ENCODE assay signal across 28 mouse cellular contexts in genomic region chr10:59552456-59552855, GRCm38 (mm10).
DNase-seq lines count a peak whose midpoint lies in the region; ATAC-seq and TF ChIP-seq lines count a peak whose summit lies in the region.
"Had no signal": no experiment of that assay in that cellular context is flagged by ENCODE, and none has a peak within 500 bp of the region (broad histone marks: within the 10 kb centered on the region; RNA-seq: fewer than 3 reads in every experiment).

No protein-coding gene starts in this region.

- peak; percentile 29 for DNase-seq in forebrain, embryonic 14.5 days (ENCODE audit: low spot score)
- no peak for DNase-seq in midbrain, postnatal 0 days (ENCODE audit: low spot score)
- peak; percentile 62 for DNase-seq in cerebellum, postnatal 10 days
- no peak for DNase-seq in thymus, postnatal 4 days
- DNase-seq: adrenal gland, adult 8-10 months; B cell, adult 2 months; embryo, embryonic 11 days; gastrocnemius, postnatal 10 days; heart, postnatal 36 days; kidney, adult 11 months; kidney, postnatal 25 days; liver, postnatal 0 days; lung, postnatal 36 days; right cerebral cortex, postnatal 4 days; thymus, adult 18-20 months; thymus, postnatal 36 days had no signal

- 0 out of 2 replicates have a peak, but pooled peaks cover under 1% of the 10 kb centered on the region for H3K9me3 ChIP-seq in forebrain, embryonic 14.5 days (replicated peaks; ENCODE audit: control insufficient read depth, low read length)
- H3K9me3 ChIP-seq in forebrain, embryonic 13.5 days (replicated peaks): no peaks in the 10 kb centered on the region
- H3K9me3 ChIP-seq in midbrain, postnatal 0 days (ENCODE audit: low read length): no peaks in the 10 kb centered on the region
- H3K9me3 ChIP-seq in midbrain, embryonic 13.5 days: 0 out of 2 replicates have a peak, but pooled peaks cover 2% of the 10 kb centered on the region
- H3K9me3 ChIP-seq: hindbrain, embryonic 12.5 days had no signal

- H3K27me3 ChIP-seq in forebrain, embryonic 14.5 days (replicated peaks; ENCODE audit: control insufficient read depth, insufficient read depth, low read length): no peaks in the 10 kb centered on the region
- no peaks in the 10 kb centered on the region for H3K27me3 ChIP-seq in forebrain, embryonic 13.5 days
- no peaks in the 10 kb centered on the region for H3K27me3 ChIP-seq in midbrain, postnatal 0 days (ENCODE audit: insufficient read depth, low read length)
- H3K27me3 ChIP-seq in midbrain, embryonic 13.5 days: no peaks in the 10 kb centered on the region
- H3K27me3 ChIP-seq: embryonic facial prominence, embryonic 12.5 days; heart, embryonic 15.5 days; hindbrain, embryonic 12.5 days; liver, embryonic 12.5 days; neural tube, embryonic 13.5 days had no signal

- WGBS in forebrain, embryonic 14.5 days: 51% methylated on average over 1 of the region's 1 CpGs
- 66% methylated on average over 1 of the region's 1 CpGs for WGBS in forebrain, embryonic 13.5 days
- 34% methylated on average over 1 of the region's 1 CpGs for WGBS in midbrain, postnatal 0 days
- WGBS in midbrain, embryonic 13.5 days: 42% methylated on average over 1 of the region's 1 CpGs

- no peak for TF ChIP-seq CTCF in midbrain, postnatal 0 days (IDR thresholded peaks at IDR 0.05)

- no peak overlapping the region for H3K27ac ChIP-seq in forebrain, embryonic 14.5 days (ENCODE audit: low read depth, low read length)
- no peak overlapping the region for H3K27ac ChIP-seq in forebrain, embryonic 13.5 days
- peak overlapping the region; percentile 19; the same call in 1 of the 2 replicates for H3K27ac ChIP-seq in midbrain, postnatal 0 days (ENCODE audit: low read depth, low read length)
- H3K27ac ChIP-seq in midbrain, embryonic 13.5 days: no peak overlapping the region
- H3K27ac ChIP-seq: embryonic facial prominence, embryonic 12.5 days; heart, embryonic 15.5 days; hindbrain, embryonic 12.5 days; liver, embryonic 12.5 days; neural tube, embryonic 13.5 days; stomach, postnatal 0 days had no signal

- H3K4me3 ChIP-seq in forebrain, embryonic 14.5 days (ENCODE audit: low read depth, low read length): no peak overlapping the region
- H3K4me3 ChIP-seq in forebrain, embryonic 13.5 days: no peak overlapping the region
- no peak overlapping the region for H3K4me3 ChIP-seq in midbrain, postnatal 0 days (ENCODE audit: low read depth, low read length)
- no peak overlapping the region for H3K4me3 ChIP-seq in midbrain, embryonic 13.5 days (replicated peaks)
- H3K4me3 ChIP-seq: embryonic facial prominence, embryonic 12.5 days; heart, embryonic 15.5 days; hindbrain, embryonic 12.5 days; liver, embryonic 12.5 days; neural tube, embryonic 13.5 days had no signal

- no peak for ATAC-seq in forebrain, embryonic 14.5 days
- no peak for ATAC-seq in forebrain, embryonic 13.5 days
- no peak for ATAC-seq in midbrain, postnatal 0 days (ENCODE audit: low FRiP score)
- ATAC-seq in midbrain, embryonic 13.5 days: no peak
- ATAC-seq in frontal cortex, adult (ENCODE audit: low TSS enrichment): no peak
- ATAC-seq: activated CD4-positive, CD25-positive, alpha-beta regulatory T cell, adult 4 months; forebrain, embryonic 16.5 days; liver, embryonic 12.5 days; liver, postnatal 0 days had no signal

- 0 out of 2 replicates have a peak, but pooled peaks cover 3% of the 10 kb centered on the region for H3K4me1 ChIP-seq in forebrain, embryonic 14.5 days (ENCODE audit: control insufficient read depth, insufficient read depth, low read length)
- peaks cover 21% of the 10 kb centered on the region for H3K4me1 ChIP-seq in forebrain, embryonic 13.5 days
- H3K4me1 ChIP-seq in midbrain, postnatal 0 days (ENCODE audit: insufficient read depth, low read length): 0 out of 2 replicates have a peak, but pooled peaks cover 4% of the 10 kb centered on the region
- 0 out of 2 replicates have a peak, but pooled peaks cover 1% of the 10 kb centered on the region for H3K4me1 ChIP-seq in midbrain, embryonic 13.5 days (replicated peaks)

- H3K36me3 ChIP-seq in forebrain, embryonic 14.5 days (ENCODE audit: control insufficient read depth, insufficient read depth, low read length): no peaks in the 10 kb centered on the region
- H3K36me3 ChIP-seq in forebrain, embryonic 13.5 days (ENCODE audit: poor library complexity, severe bottlenecking): no peaks in the 10 kb centered on the region
- no peaks in the 10 kb centered on the region for H3K36me3 ChIP-seq in midbrain, postnatal 0 days (ENCODE audit: insufficient read depth, low read length)
- H3K36me3 ChIP-seq in midbrain, embryonic 13.5 days: no peaks in the 10 kb centered on the region
- H3K36me3 ChIP-seq: embryonic facial prominence, embryonic 12.5 days; heart, embryonic 15.5 days; hindbrain, embryonic 12.5 days; liver, embryonic 12.5 days; neural tube, embryonic 13.5 days had no signal

- no peak overlapping the region for H3K9ac ChIP-seq in forebrain, embryonic 14.5 days (ENCODE audit: low read length)
- no peak overlapping the region for H3K9ac ChIP-seq in forebrain, embryonic 13.5 days
- H3K9ac ChIP-seq in midbrain, postnatal 0 days (replicated peaks; ENCODE audit: low read length, poor library complexity, severe bottlenecking): no peak overlapping the region
- H3K9ac ChIP-seq in midbrain, embryonic 13.5 days (replicated peaks): no peak overlapping the region
- H3K9ac ChIP-seq: embryonic facial prominence, embryonic 12.5 days; heart, embryonic 15.5 days; hindbrain, embryonic 12.5 days; liver, embryonic 12.5 days; liver, postnatal 0 days; neural tube, embryonic 13.5 days had no signal

- no peak overlapping the region for H3K4me2 ChIP-seq in forebrain, embryonic 14.5 days (ENCODE audit: low read length)
- no peak overlapping the region for H3K4me2 ChIP-seq in forebrain, embryonic 13.5 days
- H3K4me2 ChIP-seq in midbrain, postnatal 0 days (ENCODE audit: low read depth, low read length, poor library complexity, severe bottlenecking): no peak overlapping the region
- no peak overlapping the region for H3K4me2 ChIP-seq in midbrain, embryonic 13.5 days (replicated peaks)
- H3K4me2 ChIP-seq: embryonic facial prominence, embryonic 12.5 days; heart, embryonic 15.5 days; hindbrain, embryonic 12.5 days; liver, embryonic 12.5 days; midbrain, embryonic 11.5 days; neural tube, embryonic 13.5 days had no signal

Comparison
In these comparisons a context has a peak if more than half of its experiments do, and no peak if none do; other contexts are left out.
1. DNase-seq: peak in forebrain, embryonic 14.5 days (single experiment) and cerebellum, postnatal 10 days (2 of 2); none in midbrain, postnatal 0 days (single experiment) and thymus, postnatal 4 days (single experiment).